Mouse (Mus musculus): ENCODE results near the gene Ctnnbl1. TPM values are rescaled to one million over a fixed set of nuclear protein-coding genes. Genes with fewer than 3 reads are reported as not detected.

The Ctnnbl1 gene
- polyA plus RNA-seq, 1 experiment: 25.0 TPM

- H3K27ac ChIP-seq (ENCODE audit: insufficient read depth, low read depth, low read length): no peak overlapping the region
- peaks cover 8% of the 10 kb centered on the region for H3K4me1 ChIP-seq (ENCODE audit: control insufficient read depth, insufficient read depth, low read length)
- H3K4me3 ChIP-seq (ENCODE audit: insufficient read depth, low read length): no peak overlapping the region
- no peak for TF ChIP-seq CTCF (IDR thresholded peaks at IDR 0.05; ENCODE audit: low read depth, low read length)
- no peak for TF ChIP-seq POLR2A (IDR thresholded peaks at IDR 0.05; ENCODE audit: borderline replicate concordance, low read depth, low read length)
Measured at GRCm38 (mm10) chr2:157861273-157861944, 124.2 kb downstream of the Ctnnbl1 start.

- Histone ChIP-seq H3K4me3 (ENCODE audit: insufficient read depth, low read length) (no peak overlapping the region), H3K4me1 (ENCODE audit: control insufficient read depth, insufficient read depth, low read length) (peaks cover 8% of the 10 kb centered on the region), H3K27ac (ENCODE audit: insufficient read depth, low read depth, low read length) (no peak overlapping the region)
- TF ChIP-seq POLR2A (IDR thresholded peaks at IDR 0.05; ENCODE audit: borderline replicate concordance, low read depth, low read length) (no peak), CTCF (IDR thresholded peaks at IDR 0.05; ENCODE audit: low read depth, low read length) (no peak)
Measured at GRCm38 (mm10) chr2:157862306-157862705, 125.1 kb downstream of the Ctnnbl1 start.

DNA sequence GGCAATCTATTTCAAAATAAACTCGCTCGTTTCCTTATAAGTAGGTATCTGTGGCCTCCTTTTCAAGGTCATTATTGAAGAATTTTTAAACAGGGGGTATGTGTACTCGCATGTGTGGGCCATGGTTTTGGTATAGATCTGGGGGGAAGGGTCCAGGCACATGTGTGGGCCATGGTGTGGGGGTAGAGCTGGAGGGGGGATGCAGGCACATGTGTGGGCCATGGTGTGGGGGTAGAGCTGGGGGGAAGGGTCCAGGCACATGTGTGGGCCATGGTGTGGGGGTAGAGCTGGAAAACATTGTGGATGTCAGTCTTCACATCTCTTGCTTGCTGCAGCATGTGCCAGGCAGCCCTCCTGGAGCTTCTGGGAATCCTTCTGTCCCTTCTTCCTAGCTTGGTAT, 129.9 kb downstream of the Ctnnbl1 start:
- Histone ChIP-seq H3K4me1 (ENCODE audit: control insufficient read depth, insufficient read depth, low read length) (peaks cover 9% of the 10 kb centered on the region), H3K27ac (ENCODE audit: insufficient read depth, low read depth, low read length) (no peak overlapping the region), H3K4me3 (ENCODE audit: insufficient read depth, low read length) (no peak overlapping the region)
- TF ChIP-seq CTCF (IDR thresholded peaks at IDR 0.05; ENCODE audit: low read depth, low read length): no peak
- TF ChIP-seq POLR2A (IDR thresholded peaks at IDR 0.05; ENCODE audit: borderline replicate concordance, low read depth, low read length): no peak

DNA sequence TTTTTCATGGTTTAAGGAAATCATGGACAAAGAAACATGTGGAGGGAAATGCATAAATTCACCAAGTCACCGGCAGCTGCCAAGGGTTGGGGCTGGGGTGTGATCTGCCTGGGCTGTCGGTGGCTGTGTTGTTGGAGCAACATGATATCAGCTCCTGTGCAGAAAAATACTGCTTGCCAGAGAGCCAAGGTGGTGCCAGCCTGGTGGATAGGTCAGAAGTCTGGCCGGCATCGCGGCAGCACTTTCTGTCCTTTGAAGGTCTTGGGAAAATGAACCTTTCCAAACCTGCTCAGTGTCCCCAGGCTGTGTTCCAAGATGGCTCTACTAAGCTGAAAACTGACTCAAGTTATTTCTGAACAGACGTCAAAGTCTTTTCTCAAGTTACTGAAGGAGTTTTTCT, 133.0 kb downstream of the Ctnnbl1 start:
- TF ChIP-seq POLR2A (IDR thresholded peaks at IDR 0.05; ENCODE audit: borderline replicate concordance, low read depth, low read length) (no peak), CTCF (IDR thresholded peaks at IDR 0.05; ENCODE audit: low read depth, low read length) (no peak)
- H3K4me1 ChIP-seq (ENCODE audit: control insufficient read depth, insufficient read depth, low read length): peaks cover 10% of the 10 kb centered on the region
- no peak overlapping the region for H3K4me3 ChIP-seq (ENCODE audit: insufficient read depth, low read length)
- no peak overlapping the region for H3K27ac ChIP-seq (ENCODE audit: insufficient read depth, low read depth, low read length)

- H3K27ac ChIP-seq (ENCODE audit: insufficient read depth, low read depth, low read length): no peak overlapping the region
Measured at GRCm38 (mm10) chr2:157873223-157873622, 136.0 kb downstream of the Ctnnbl1 start.

DNA sequence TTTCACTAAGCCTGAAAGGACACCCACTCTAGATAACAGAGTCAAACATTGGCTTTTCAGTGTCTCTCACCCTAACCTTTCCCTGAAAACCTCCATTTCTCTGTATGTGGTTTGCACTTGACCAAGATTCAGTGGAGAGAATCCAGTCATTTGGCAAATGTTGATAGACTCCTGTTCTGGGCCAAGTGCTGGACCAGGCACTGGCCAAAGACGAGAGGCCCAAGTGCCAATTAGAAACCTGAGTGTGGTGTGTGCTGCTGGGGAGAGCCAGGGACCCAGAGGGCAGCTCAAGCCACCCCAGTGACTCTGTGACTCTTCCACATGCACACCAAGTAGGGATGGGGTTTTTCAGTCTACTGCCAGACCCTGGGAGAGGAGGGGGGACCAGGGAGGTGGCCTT, 136.5 kb downstream of the Ctnnbl1 start:
- no peak for TF ChIP-seq POLR2A (IDR thresholded peaks at IDR 0.05; ENCODE audit: borderline replicate concordance, low read depth, low read length)
- TF ChIP-seq CTCF (IDR thresholded peaks at IDR 0.05; ENCODE audit: low read depth, low read length): no peak
- peaks cover 10% of the 10 kb centered on the region for H3K4me1 ChIP-seq (ENCODE audit: control insufficient read depth, insufficient read depth, low read length)
- H3K27ac ChIP-seq (ENCODE audit: insufficient read depth, low read depth, low read length): no peak overlapping the region

More at GRCm38 (mm10) chr2:157873223-157873622, 136.0 kb downstream of the Ctnnbl1 start:
- Histone ChIP-seq H3K4me3 (ENCODE audit: insufficient read depth, low read length) (no peak overlapping the region), H3K4me1 (ENCODE audit: control insufficient read depth, insufficient read depth, low read length) (peaks cover 10% of the 10 kb centered on the region)
- TF ChIP-seq POLR2A (IDR thresholded peaks at IDR 0.05; ENCODE audit: borderline replicate concordance, low read depth, low read length): no peak
- no peak for TF ChIP-seq CTCF (IDR thresholded peaks at IDR 0.05; ENCODE audit: low read depth, low read length)

DNA sequence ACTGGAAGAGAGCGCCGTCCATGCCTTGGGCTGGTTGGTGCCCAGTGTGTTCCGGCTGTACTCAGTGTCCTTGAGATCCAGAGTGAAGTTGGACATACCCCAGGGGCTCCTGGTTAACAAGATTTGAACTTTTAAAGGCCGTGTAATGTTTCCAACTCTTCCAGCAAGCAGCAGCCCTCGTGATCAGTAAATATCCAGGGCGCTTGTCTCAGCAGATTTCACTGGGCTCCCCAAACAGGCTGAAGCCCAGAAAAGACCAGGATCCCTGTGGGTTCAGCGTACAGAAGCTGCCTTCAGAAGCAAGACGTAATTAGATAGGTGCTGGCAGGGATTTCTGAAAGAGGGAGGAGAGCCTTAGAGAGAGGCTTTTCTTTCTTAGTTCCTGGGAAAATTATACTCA, 137.9 kb downstream of the Ctnnbl1 start:
- no peak overlapping the region for H3K4me3 ChIP-seq (ENCODE audit: insufficient read depth, low read length)
- TF ChIP-seq CTCF (IDR thresholded peaks at IDR 0.05; ENCODE audit: low read depth, low read length) (no peak), POLR2A (IDR thresholded peaks at IDR 0.05; ENCODE audit: borderline replicate concordance, low read depth, low read length) (no peak)
- peaks cover 10% of the 10 kb centered on the region for H3K4me1 ChIP-seq (ENCODE audit: control insufficient read depth, insufficient read depth, low read length)
- H3K27ac ChIP-seq (ENCODE audit: insufficient read depth, low read depth, low read length): no peak overlapping the region

More for the DNA sequence above, 136.5 kb downstream of the Ctnnbl1 start:
- H3K4me3 ChIP-seq (ENCODE audit: insufficient read depth, low read length): no peak overlapping the region

DNA sequence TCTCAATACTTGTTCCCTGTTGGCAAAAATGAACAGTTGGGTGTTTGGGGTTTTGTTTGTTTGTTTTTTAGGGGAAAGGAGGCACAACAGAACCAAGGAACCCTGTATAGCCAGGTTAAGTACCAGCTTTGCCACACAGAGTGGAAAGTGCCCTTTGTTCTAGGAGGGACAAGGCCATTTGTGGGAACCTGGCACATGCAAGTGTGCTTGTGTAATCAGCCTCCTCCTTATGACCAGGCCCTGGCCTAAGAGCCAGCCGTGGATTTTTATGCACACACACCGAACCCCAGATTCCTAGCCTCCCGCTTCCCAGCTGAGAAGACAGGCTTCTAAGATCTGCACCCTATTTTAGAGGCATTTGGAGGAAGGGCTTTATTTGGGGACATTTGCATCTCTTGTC, 140.2 kb downstream of the Ctnnbl1 start:
- Histone ChIP-seq H3K4me3 (ENCODE audit: insufficient read depth, low read length) (no peak overlapping the region), H3K4me1 (ENCODE audit: control insufficient read depth, insufficient read depth, low read length) (peaks cover 4% of the 10 kb centered on the region), H3K27ac (ENCODE audit: insufficient read depth, low read depth, low read length) (no peak overlapping the region)
- TF ChIP-seq CTCF (IDR thresholded peaks at IDR 0.05; ENCODE audit: low read depth, low read length) (no peak), POLR2A (IDR thresholded peaks at IDR 0.05; ENCODE audit: borderline replicate concordance, low read depth, low read length) (no peak)

- Histone ChIP-seq H3K4me3 (ENCODE audit: insufficient read depth, low read length) (no peak overlapping the region), H3K27ac (ENCODE audit: insufficient read depth, low read depth, low read length) (no peak overlapping the region), H3K4me1 (ENCODE audit: control insufficient read depth, insufficient read depth, low read length) (peaks cover 4% of the 10 kb centered on the region)
- TF ChIP-seq CTCF (IDR thresholded peaks at IDR 0.05; ENCODE audit: low read depth, low read length) (no peak), POLR2A (IDR thresholded peaks at IDR 0.05; ENCODE audit: borderline replicate concordance, low read depth, low read length) (no peak)
Measured at GRCm38 (mm10) chr2:157877967-157878366, 140.8 kb downstream of the Ctnnbl1 start.

GRCm38 (mm10) chr2:157881939-157882338, 144.7 kb downstream of the Ctnnbl1 start:
- Histone ChIP-seq H3K4me1 (ENCODE audit: control insufficient read depth, insufficient read depth, low read length) (peaks cover 7% of the 10 kb centered on the region), H3K27ac (ENCODE audit: insufficient read depth, low read depth, low read length) (no peak overlapping the region)
- TF ChIP-seq CTCF (IDR thresholded peaks at IDR 0.05; ENCODE audit: low read depth, low read length): no peak
- no peak for TF ChIP-seq POLR2A (IDR thresholded peaks at IDR 0.05; ENCODE audit: borderline replicate concordance, low read depth, low read length)

More at GRCm38 (mm10) chr2:157881939-157882338, 144.7 kb downstream of the Ctnnbl1 start:
- no peak overlapping the region for H3K4me3 ChIP-seq (ENCODE audit: insufficient read depth, low read length)

Measured in bone marrow macrophage, adult 2 months (primary cell).